Mouse (Mus musculus): ENCODE results near the gene Vmn2r72.

Gene Vmn2r72

GRCm38 (mm10) chr7:85754997-85755396 lies at the start of gene Vmn2r72:
Gene Vmn2r72, minus strand, starts transcription at chr7:85755097.
- DNase-seq (ENCODE audit: inconsistent age in 2 of 2, low spot score in 1 of 2) = no peak
